Mouse (Mus musculus) embryonic facial prominence, embryonic 10.5 days (tissue): Measurements from ENCODE around the gene Fgfr2. TPM values are rescaled to one million over a fixed set of nuclear protein-coding genes. Genes with fewer than 3 reads are reported as not detected.

Experiments
- DNase-seq: peaks from one replicate; pipeline ENCODE4 v3.0.0-alpha.2; 2017; ENCODE audit warnings: low spot score
- H3K27ac ChIP-seq: fragments of 300-500 bp; sonication (generic); replicated peaks from 2 replicates; pipeline ENCODE4 v1.5.1; 2016; ENCODE audit warnings: mild to moderate bottlenecking
- H3K27me3 ChIP-seq: fragments of 300-500 bp; sonication (generic); replicated peaks from 2 replicates; pipeline ENCODE4 v1.6.1; 2016; ENCODE audit warnings: low read depth, mild to moderate bottlenecking; ENCODE audit not compliant: poor library complexity, severe bottlenecking
- H3K36me3 ChIP-seq: fragments of 300-500 bp; sonication (generic); replicated peaks from 2 replicates; pipeline ENCODE4 v1.6.1; 2016; ENCODE audit warnings: mild to moderate bottlenecking, moderate library complexity
- H3K4me1 ChIP-seq: fragments of 300-500 bp; sonication (generic); 2 replicates; pipeline ENCODE4 v1.6.1; 2016
- H3K4me3 ChIP-seq: fragments of 300-500 bp; sonication (generic); 2 replicates; pipeline ENCODE4 v1.5.1; 2016; ENCODE audit warnings: mild to moderate bottlenecking, moderate library complexity
- H3K9me3 ChIP-seq: fragments of 300-500 bp; sonication (generic); 2 replicates; pipeline ENCODE4 v1.6.1; 2016; ENCODE audit warnings: mild to moderate bottlenecking
- WGBS: fragments of 180-500 bp; shearing (Covaris S2); methylation state at CpG from one replicate; pipeline ENCODE4 v1.1.7; 2016; 5-methylcytosine and 5-hydroxymethylcytosine counted together
- polyA plus RNA-seq: library from polyadenylated mRNA; unstranded; fragments of >200 nt; fragmentation: Nextera tagmentation; extraction: Ambion mirVana; gene quantifications from 2 replicates; pipeline ENCODE4 v1.2.1, GENCODE M21; 2016

The Fgfr2 gene
- polyA plus RNA-seq, 1 experiment from 2014 or later: 74.3 TPM

DNA sequence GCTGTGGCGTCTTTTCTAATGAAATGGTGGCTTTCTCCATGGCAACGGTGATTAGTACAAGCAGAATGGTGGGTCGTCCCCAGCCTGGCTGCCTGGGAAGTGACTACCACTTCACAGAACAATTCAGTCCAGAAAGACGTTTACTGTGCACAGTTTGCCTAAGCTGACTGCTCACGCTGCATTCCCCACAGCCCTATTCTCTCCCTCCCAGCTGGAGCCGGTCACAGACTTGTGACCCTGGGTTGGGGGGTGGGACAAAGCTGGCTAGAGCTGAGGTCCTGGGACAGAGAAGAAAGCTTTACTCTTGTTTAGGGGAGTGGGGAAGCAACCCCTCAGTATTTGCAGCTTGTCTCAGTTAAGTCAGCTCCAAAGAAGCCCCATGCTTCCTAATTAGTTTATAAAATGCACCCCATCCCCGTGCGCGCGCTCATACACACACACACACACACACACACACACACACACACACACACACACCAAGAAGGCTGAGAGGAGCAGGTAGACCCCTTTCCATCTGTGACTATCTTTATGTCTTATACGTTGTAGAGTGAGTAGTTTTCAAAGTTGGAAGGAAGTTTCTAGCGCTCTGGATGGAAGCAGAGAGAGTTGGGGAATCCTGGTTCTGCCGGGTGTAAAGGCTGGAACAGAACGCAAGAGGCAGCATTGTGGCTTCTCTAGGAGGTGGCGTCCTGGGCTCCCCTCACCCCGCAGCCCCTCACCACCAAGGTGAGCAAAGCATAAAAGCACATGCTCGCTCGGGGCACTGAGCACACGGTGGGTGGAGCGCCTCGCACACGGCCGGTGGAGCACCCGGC is 2754.1 kb downstream of the Fgfr2 start:
- Histone ChIP-seq H3K27ac (peak overlapping the region; percentile 45), H3K9me3 (peaks cover 5% of the 10 kb centered on the region), H3K36me3 (no peaks in the 10 kb centered on the region), H3K27me3 (peaks cover 51% of the 10 kb centered on the region), H3K4me1 (peaks cover 36% of the 10 kb centered on the region), H3K4me3 (peak overlapping the region; percentile 42)
- peak; percentile 66 for DNase-seq
- WGBS: 30% methylated on average over 24 of the region's 24 CpGs

DNA sequence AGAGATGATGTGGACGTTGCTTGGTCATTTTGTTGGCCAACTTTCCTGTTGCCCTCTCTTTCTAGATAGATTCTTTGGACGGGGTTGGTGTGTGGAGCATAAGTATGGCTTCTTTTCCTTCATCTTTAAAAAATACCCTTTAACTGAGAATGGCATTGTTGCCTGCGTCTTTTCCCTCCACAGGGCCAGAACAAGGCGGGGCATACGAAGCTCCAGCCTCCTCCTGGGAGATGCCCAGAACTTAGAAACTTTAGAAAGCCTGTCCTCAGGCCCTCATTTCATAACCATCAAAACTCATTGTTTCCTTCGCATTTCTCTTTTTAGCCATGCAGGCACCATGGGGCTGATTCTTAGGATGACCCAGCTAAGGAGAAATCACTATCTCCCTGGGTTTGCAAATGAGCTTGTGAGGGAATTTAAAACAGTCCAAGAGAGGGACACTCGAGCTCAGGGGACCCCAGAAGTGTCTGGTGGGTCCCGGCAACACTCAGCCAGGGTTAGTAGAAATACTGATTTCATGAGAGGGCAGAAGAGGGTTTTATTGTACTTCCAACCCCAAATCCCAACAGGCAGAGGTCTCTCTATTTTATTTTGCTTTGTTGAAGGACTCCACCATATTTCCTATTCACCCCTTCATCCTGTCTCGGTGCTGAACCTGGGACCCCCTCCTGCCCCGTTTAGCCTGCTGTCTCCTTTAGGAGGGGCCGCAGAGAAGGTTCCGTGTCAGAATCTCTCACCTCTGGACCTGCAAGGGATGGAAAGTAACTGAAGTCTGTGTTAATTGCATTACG is 2754.9 kb downstream of the Fgfr2 start:
- peaks cover 5% of the 10 kb centered on the region for H3K9me3 ChIP-seq
- H3K27me3 ChIP-seq: peaks cover 51% of the 10 kb centered on the region
- peaks cover 36% of the 10 kb centered on the region for H3K4me1 ChIP-seq
- no peaks in the 10 kb centered on the region for H3K36me3 ChIP-seq
- DNase-seq: peak; percentile 12
- WGBS: 19% methylated on average over 13 of the region's 13 CpGs
- H3K4me3 ChIP-seq: peak overlapping the region; percentile 42
- H3K27ac ChIP-seq: peak overlapping the region; percentile 45

DNA sequence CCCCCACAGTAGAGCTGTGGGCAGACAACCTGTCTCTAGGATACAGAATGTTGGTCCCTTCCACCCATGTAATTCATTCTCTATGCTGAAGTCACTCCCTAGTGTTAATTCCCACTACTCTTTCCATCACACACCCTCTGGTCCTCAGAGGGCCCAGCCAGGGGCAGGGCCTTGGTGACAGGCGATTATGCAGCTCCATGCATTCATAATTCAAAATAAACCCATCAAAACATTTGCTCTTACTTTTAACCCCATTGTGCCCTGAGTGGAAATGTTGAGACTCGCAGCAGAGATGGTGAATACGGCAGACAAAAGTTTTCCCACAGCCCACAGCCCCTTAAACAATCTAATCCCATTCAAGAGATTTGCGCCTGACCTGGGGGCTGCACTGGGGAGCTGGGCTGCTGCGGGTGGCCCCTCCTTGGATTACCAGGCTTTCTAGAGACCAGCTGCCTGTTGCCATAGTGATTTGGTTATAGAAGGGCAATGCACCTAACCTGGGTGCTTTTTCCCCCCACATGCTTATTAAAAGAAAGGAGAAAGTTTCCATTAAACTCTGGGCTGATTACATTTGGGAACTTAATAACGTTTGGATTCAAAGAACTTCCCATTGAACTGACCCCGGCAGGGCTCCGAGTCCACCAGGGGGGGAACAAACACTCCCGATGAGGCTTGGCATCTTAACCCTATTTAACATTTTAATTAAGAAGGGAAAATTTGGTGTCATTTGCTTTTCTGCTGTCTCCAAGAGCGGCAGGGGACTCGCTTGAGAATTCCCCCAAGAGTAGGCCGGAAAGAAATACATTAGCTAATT is 2755.7 kb downstream of the Fgfr2 start:
- no peak overlapping the region for H3K4me3 ChIP-seq
- H3K9me3 ChIP-seq: peaks cover 5% of the 10 kb centered on the region
- peaks cover 51% of the 10 kb centered on the region for H3K27me3 ChIP-seq
- DNase-seq: peak; percentile 54
- peak overlapping the region; percentile 49; the same call in 1 of the 2 replicates for H3K27ac ChIP-seq
- no peaks in the 10 kb centered on the region for H3K36me3 ChIP-seq
- peaks cover 36% of the 10 kb centered on the region for H3K4me1 ChIP-seq
- 12% methylated on average over 12 of the region's 12 CpGs for WGBS

DNA sequence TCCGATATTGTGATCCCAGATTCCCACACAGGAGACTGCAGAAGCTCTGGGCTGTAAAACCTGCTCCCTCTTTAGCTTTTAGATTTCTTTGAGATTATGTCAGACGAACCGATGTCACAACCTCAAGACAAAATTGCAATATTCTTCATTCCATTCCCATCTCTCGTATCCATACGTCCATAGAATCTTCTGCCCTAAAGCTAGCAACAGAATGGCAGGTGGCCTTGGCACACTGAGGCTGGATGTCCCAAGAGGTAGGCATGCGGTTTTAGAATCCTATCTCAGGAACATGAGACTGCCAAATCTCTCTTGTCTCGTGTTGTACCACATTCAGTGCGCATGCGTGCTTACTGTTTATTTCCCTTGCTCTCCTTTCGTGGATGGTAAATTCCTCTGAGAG is 2757.4 kb downstream of the Fgfr2 start:
- Histone ChIP-seq H3K27ac (no peak overlapping the region), H3K27me3 (peaks cover 47% of the 10 kb centered on the region), H3K36me3 (no peaks in the 10 kb centered on the region), H3K9me3 (peaks cover 5% of the 10 kb centered on the region), H3K4me3 (no peak overlapping the region), H3K4me1 (peaks cover 36% of the 10 kb centered on the region)
- 93% methylated on average over 10 of the region's 10 CpGs for WGBS
- DNase-seq: peak; percentile 5

DNA sequence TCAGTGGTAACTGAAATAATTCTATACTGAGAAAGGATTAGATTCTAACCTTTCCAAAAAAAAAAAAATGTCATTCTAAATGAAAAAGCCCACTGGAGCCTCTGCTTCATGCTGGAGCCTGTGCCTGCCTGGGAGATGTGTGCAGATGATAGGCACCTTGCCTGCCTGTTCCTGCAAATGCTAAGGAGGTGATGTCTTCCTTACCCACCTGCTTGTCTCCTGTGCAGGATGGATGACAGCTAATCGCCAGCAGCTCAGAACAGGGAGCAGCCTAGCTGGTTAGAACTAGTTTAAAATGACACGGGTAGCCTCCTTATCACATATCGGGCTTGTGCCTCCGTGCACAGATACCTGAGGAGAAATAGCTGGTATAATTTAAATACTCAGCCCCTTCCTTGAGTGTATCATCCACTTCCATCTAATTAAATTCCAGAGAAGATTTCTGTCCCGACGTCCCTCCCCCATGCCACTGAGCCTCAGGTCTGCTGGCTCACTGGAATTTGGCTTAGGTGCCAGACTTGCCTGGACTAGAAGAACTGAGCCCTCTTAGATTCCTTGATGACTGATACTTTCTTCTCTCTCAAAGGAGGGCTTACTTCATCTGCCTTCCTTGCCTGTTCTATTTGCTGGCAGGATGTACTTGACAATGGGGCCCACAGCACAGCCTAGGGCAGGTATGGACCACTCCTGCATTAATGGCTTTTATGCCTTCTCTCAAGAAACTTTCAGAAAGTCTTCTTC is 2782.6 kb downstream of the Fgfr2 start:
- no peak overlapping the region for H3K4me3 ChIP-seq
- H3K27me3 ChIP-seq: no peaks in the 10 kb centered on the region
- DNase-seq: peak; percentile 27
- no peaks in the 10 kb centered on the region for H3K36me3 ChIP-seq
- WGBS: 70% methylated on average over 6 of the region's 6 CpGs
- H3K9me3 ChIP-seq: no peaks in the 10 kb centered on the region
- peaks cover 2% of the 10 kb centered on the region for H3K4me1 ChIP-seq
- H3K27ac ChIP-seq: 0 out of 2 replicates have a peak overlapping the region, but pooled peaks have one; percentile 8

DNA sequence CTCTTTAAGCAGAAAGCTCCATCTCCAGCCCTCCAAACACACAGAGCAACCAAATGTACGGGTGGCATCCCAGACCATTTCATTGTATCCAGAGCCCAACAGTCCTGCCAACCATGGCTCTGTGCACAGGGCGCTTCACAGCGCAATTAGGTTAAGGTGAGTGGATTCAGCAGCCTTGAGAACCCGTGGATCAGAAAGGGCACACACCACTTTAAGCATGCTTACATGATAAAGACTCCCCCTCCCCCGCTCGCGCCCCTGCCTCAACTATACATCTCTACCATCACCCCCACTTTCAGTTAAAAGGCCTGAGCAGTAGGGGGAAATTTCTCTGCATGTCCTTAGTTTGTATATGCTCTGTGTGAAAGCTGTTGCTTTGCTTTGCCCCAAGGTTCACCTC is 2785.5 kb downstream of the Fgfr2 start:
- H3K36me3 ChIP-seq: no peaks in the 10 kb centered on the region
- WGBS: 95% methylated on average over 7 of the region's 7 CpGs
- DNase-seq: no peak

DNA sequence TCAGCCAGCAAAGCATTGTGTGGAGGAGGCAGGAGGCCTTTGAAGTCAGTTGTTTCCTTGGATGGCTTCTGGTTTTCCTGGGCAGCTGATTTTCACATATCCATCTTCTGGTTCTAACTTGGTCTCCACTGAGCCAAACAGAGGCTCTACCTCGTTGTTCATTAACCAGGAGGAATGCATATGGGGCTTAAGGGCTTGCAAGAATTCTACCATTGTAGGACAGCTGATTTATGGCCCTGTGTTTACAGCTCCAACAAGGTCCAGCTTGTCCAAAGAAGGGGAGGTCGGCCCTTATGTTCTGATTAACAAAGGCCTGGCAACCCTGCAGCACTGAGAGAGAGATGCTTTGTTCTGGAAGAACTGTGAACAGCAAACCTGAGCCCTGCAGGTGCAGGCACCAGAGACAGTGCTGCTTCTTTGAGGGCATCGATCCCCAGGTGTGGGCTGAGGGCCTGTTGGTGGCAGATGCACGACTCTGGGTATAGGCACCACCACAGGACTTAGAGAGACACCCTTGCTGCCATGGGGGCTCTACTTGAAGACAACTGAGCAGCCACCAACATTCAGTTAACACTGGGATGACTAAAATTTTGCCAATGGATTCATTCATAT is 2787.6 kb downstream of the Fgfr2 start:
- no peaks in the 10 kb centered on the region for H3K27me3 ChIP-seq
- H3K36me3 ChIP-seq: no peaks in the 10 kb centered on the region
- H3K27ac ChIP-seq: no peak overlapping the region; the same call in 1 of the 2 replicates
- H3K4me1 ChIP-seq: peaks cover 2% of the 10 kb centered on the region; the same call in 1 of the 2 replicates
- no peaks in the 10 kb centered on the region for H3K9me3 ChIP-seq
- no peak for DNase-seq
- WGBS: 64% methylated on average over 4 of the region's 4 CpGs
- H3K4me3 ChIP-seq: no peak overlapping the region

More for the DNA sequence above, 2785.5 kb downstream of the Fgfr2 start:
- H3K4me1 ChIP-seq: peaks cover 2% of the 10 kb centered on the region
- H3K27ac ChIP-seq: no peak overlapping the region
- no peaks in the 10 kb centered on the region for H3K27me3 ChIP-seq
- no peaks in the 10 kb centered on the region for H3K9me3 ChIP-seq
- H3K4me3 ChIP-seq: no peak overlapping the region

DNA sequence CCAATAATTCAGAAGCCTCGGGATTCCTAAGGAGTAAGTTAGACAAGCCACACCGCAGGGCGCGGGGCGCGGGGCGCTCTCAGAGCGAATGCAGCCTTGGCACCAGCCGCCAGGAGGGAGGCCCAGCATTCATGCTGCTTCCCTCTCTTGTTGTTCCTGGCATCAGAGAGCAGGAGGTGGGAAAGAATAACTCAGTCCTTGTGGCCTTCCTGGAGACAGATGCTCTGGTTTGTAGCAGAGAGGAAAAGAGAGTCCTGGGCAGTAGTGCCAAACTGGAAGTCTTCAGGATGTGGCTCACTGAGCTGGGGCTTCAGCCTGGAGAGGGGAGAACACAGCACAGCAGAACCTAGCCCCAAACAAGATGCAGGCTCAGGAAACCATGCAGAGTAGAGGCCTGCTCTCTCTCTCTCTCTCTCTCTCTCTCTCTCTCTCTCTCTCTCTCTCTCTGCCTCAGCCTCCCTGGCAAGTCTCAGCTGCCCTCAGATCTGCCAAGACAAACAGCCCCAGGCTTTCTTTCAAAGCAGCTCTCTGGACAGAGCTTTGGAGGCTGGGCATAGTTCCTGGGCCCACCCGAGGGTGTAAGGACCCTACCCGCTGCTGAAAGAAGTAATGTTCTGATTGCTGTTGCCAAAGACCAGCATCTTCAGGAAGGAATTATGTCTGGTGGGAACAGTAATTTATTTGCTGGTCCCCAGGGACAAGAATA is 2790.5 kb downstream of the Fgfr2 start:
- H3K36me3 ChIP-seq: no peaks in the 10 kb centered on the region
- H3K9me3 ChIP-seq: no peaks in the 10 kb centered on the region
- no peak overlapping the region for H3K4me3 ChIP-seq
- WGBS: 89% methylated on average over 11 of the region's 11 CpGs
- no peak for DNase-seq
- 0 out of 2 replicates have a peak overlapping the region, but pooled peaks have one; percentile 19 for H3K27ac ChIP-seq
- peaks cover 11% of the 10 kb centered on the region for H3K27me3 ChIP-seq
- H3K4me1 ChIP-seq: peaks cover 11% of the 10 kb centered on the region

DNA sequence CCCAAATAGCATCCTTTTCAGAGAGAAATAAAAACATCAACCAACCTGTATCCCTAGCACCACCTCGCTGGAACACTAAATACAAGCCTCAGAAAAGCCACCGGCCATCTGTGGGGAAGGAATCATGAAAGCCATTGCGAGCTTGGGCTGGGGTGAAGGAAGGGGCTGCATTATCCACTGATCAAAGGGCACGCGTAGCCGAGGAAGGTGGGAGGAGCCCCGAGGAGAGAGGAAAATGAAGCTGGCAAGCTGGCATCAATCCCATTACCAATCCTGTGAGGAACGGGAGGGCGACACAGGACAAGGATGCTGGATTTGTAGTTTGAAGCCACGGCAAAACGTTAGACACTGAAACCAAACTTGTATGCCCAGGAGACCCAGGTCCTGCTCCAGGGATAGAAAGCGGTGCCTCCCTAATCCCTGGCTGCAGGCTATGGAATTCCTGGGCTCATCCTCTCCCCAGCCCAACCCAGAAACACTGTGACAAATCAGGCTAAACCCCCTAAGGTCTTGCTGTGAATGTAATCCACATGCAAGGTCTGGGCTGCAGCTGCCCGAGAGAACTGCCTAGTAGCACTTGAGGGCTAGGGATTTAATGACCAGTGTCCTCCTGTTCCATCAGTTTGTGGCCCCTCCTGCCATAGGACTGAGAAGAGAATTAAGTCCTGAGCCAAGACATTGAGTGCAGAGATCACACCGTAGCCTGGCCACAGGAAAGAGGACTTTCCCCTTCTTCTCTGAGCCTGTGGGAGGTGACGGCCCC is 2795.4 kb downstream of the Fgfr2 start:
- Histone ChIP-seq H3K27me3 (peaks cover 36% of the 10 kb centered on the region), H3K27ac (no peak overlapping the region), H3K4me1 (peaks cover 27% of the 10 kb centered on the region), H3K9me3 (no peaks in the 10 kb centered on the region), H3K4me3 (peak overlapping the region; percentile 29; the same call in 1 of the 2 replicates), H3K36me3 (no peaks in the 10 kb centered on the region)
- WGBS: 9% methylated on average over 15 of the region's 15 CpGs
- DNase-seq: peak; percentile 40

DNA sequence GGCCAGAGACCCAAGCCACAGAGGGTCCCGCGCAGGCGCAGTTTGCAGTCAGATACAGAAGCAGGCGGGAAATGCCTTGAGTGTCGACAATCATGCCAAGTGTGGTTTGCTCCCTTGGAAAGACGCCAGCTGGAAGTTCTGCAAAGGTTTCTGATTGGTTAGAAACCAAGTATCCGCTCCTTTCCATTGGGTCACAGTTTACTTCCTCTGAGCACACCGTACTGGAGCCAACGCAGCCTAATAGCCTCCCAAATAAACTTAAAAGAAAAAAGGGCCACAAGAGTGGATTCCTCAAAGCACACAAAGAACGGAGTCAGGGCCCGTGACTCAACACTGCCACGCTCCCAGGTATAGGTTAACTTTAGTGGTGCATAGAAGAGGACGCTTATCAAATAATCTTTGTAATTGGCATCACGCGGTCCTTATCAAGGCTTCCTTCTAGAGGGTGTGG is 2797.1 kb downstream of the Fgfr2 start:
- DNase-seq: no peak
- H3K9me3 ChIP-seq: no peaks in the 10 kb centered on the region
- H3K4me3 ChIP-seq: no peak overlapping the region
- peaks cover 27% of the 10 kb centered on the region for H3K4me1 ChIP-seq
- no peaks in the 10 kb centered on the region for H3K36me3 ChIP-seq
- H3K27ac ChIP-seq: no peak overlapping the region
- 90% methylated on average over 15 of the region's 15 CpGs for whole genome bisulfite sequencing
- peaks cover 36% of the 10 kb centered on the region for H3K27me3 ChIP-seq
